Mouse (Mus musculus) ovary, adult 18-20 months (tissue): Measurements from ENCODE around the gene Pdik1l.

ENCODE experiments used
- DNase-seq: peaks from one replicate; pipeline ENCODE4 v3.0.0; 2022; ENCODE audit warnings: low spot score, mixed read lengths

Gene Pdik1l

DNA sequence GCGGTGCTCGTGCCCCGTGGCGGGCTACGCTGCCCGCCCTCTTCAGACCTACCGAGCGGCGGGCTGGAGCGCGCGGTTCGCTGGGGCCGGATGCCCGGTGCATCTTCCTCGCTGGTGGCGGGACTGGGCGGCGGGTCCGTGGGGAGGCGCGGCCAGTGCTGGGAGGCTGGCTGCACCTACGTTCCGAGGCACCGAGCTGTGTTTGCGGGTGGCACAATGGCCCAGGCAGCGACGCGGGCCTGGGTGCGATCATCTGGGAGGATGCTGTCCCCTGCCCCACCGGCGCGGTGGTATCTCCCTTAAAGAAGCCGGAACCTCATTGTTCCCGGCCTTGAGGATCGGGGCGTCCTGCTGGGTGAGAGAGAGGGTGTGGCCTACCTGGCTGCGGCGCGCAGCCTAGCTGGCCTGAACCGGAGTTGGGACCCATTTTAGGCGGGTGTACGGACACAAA lies at the start of gene Pdik1l:
Pdik1l (minus strand) TSS at position 321 of the 451 bp plus-strand sequence.
- DNase-seq = peak; percentile 62

DNA sequence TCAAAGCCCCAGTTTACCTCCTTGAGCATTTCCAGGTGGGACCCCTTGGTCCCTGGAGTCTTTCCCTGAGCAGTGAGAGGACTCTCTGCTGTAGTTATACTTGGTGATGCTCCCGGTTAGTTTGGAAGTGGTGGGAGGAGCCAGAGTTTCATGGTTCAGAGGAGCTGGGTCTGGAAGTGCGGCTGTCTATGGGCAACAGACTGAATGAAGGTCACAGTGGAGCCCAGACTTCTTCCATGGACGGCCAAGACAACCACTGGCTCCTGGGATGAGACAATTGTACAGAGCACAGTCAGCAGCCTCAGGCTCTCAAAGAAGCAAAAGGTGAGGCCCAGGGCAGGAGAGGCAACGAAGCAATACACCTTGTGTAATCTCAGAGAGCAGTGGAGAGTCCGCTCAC lies 42.6 kb upstream of the Pdik1l start:
- no peak for DNase-seq

DNA sequence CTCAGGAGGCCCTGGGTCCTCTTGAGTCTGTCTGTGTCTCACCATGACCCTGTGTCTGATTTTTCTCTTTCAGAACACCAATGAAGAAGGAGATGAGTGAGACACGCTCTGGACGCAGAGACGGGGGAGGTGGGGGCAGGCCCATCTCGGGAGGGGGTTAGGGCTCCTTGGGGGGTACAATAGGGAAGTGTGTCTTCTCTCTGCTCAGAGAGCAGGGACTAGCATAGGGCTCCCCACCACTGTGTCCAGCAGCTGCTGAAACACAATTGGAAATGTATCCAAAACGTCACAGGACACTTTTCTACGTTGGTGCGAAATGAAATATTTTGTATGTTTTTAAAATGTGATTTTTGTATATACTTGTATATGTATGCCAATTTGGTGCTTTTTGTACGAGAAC lies 41.1 kb upstream of the Pdik1l start:
- no peak for DNase-seq

DNA sequence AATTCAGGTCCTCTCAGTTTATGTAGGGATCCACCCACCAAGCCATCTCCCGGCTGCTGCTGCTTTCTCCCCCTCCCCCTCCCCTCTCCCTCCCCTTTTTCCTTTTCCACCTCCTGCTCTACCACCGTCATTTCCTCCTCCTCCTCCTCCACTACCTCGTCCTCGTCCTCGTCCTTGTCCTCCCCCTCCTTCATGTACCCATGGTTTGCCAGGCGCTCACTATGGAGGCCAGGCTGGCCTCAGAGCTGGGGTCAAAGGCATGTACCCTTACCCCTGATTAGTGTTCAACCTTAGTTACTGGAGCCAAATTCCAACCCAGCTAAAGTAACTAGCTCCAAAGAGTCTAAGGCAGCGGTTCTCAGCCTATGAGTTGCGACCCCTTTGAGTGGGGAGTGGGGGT lies 40.5 kb upstream of the Pdik1l start:
- no peak for DNase-seq

DNA sequence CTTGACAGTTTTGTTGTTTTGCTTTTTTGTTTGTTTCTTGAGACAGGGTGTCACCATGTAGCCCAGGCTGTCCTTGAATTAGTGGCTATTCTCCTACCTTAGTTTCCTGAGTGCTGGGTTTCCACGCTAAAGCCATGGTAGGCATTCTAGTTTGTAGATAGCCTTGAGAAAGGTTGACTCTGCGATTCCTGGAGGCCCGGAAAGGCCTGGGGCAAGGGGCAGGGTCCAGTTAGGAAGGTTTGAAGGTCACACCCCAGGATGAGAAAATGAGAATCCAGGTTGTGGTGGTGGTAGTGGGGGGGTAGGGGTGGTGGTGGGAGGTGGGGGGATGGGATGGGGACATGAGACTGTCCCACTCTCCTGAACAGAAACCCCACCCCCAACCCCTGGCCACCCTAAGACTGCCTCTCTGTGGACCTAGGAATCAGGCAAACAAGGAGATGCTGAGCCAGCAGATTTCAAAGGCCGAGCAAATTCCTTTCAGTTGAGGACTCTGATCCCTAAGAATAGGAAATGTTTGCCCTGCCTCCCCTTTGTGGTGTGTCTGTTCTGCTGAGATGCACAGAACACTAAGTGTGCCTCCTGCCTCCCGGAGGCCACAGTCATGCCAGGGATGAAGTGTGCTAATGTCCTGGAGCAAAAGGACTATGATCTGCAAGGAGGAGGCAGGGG lies 39.3 kb upstream of the Pdik1l start:
- DNase-seq = no peak

DNA sequence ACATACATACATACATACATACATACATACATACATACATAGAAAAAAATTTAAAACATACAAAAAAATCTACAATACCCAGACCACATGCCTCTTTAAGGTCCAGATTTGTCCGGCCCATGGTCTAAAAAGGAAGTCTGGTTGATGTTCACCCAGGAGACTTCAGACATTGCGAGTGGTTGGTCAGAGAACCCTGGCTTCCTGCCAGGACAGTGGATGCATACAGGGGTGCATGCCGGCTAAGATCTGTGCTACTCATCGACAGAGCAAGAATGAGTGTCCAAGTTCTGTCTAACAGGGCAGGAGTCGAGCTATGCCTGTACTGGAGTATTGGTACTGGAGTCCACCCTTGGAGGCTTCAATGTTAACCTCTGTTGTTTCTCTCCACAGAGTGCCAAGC lies 37.0 kb upstream of the Pdik1l start:
- DNase-seq = no peak

DNA sequence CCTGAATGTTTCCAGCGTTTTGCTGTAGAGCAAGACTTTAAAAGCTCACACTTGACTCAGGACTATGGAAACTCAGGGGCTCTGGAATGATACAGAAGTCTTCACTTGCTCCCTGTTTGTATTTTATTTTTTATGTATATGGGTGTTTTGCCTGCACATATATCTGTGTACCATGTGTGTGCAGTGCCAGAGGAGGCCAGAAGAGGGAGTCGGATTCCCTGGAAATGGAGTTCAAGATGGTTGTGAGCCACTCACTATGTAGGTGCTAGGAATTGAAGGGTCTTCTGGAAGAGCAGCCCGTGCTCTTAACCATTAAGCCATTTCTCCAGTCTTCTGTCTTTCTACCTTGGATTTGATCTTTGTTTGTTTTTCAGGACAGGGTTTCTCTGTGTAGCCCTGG lies 33.8 kb upstream of the Pdik1l start:
- no peak for DNase-seq

DNA sequence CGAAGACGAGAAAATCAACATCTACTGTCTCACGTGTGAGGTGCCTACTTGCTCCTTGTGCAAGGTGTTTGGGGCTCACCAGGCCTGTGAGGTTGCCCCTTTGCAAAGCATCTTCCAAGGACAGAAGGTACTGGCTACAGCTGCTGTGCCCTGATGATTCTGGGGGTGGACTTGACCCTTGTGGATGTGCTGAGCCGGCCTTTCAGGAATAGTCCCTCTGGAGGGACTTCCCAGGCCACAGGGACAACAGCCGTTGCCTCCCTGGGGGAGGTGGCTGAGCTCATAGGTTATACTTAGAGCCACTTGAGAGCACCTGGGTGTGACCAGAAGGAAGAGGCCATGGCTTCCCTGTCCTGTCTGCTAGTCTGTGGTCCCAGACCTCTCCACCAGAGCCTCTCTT lies 32.0 kb upstream of the Pdik1l start:
- no peak for DNase-seq

DNA sequence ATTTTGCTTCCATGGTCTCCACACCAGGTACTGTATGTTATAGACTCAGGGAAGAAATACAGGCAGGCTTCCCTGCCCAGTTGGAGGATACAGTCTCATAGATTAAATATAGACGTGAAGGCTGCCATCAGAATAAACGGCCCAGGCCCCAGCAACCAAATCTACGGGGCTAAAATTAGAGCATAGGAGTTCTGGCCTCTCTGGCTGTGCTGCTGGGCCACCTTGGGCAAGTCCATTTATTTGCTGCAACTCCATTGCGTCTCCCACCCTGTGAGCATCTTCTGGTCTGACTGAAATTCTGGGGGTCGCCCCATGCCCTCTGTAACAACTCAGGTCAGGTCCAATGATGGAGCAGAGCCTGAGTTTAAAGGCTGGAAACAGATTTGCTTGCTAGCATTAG lies 31.4 kb upstream of the Pdik1l start:
- no peak for DNase-seq

DNA sequence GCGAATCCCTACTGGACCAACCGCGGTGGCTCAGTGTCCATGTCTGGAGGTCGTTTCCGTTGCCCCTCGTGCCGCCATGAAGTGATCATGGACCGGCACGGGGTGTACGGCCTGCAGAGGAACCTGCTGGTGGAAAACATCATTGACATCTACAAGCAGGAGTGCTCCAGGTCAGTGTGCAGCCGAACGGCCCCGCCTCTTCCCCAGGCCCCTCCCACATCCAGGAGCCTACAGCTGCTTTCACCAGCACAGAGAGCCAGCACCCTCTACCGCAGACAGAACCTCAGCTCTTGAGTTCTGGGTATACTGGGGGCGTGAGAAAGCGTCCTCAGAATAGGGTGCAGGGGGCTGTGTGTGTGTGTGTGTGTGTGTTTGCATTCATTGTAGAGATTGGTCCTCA lies 28.7 kb upstream of the Pdik1l start:
- DNase-seq = no peak

DNA sequence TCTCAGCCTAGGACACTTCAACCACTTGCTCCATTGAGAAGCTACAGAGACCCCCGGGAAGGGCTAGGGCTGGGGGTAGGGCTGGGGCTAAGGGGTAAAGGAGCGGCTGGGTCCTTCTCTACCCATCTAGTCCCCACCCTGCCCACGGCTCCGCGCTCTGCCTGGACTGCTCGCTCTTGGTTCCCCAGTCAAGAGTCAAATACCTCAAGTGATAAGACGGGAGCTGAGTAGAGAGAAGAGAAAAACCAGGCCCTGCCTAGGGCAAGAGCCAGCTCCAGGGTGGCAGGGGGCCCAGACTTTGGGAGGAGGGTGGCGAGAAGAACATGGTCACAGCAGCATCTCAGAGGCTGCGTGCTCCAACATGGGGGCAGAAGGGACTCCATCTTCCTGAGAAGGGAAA lies 27.8 kb upstream of the Pdik1l start:
- no peak for DNase-seq

DNA sequence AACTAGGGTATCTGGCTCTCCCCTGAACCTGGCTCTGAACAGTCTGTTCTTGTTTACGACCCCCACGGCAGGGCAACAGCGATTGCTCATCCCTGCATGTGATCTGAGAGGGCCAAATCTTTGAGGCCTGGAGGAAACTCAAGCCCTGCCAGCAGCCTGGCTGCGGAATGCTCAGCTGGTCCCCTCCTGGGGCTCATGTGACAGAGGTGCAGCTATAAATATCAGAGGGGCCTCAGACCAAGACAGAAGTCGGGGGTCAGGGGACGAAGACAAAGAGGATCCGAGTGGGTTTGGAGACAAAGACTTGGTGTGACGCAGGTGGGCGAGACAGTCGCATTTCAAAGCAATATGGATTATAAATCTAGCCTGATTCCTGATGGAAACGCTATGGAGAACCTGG lies 27.2 kb upstream of the Pdik1l start, which contains the start of gene Trim63:
Trim63 (plus strand) TSS at position 245 of the 400 bp plus-strand sequence.
- DNase-seq = no peak

DNA sequence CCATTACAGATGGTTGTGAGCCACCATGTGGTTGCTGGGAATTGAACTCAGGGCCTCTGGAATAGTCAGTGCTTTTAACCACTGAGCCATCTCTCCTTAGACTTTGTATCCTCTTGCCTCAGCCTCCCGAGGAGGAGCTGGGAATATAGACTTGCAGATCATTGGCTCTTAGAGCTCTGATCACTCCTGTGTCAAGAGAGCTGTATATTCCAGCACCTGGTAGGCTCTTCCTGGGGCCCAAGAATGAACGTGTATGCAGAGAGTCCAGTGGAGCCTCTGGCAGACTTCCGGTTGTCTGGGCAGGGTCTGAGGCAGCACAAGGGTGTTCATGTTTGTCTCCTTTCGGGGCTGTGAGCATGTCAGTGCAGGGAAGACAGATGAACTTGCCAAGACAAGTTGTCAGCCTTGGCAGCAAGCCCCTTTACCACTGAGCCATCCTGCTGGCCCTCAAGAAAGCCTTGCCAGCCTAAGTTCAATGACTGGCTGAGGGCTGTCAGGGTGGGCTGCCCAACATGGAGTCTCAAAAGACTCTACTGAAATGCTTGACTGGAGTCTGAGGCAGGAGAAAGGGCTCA lies 26.5 kb upstream of the Pdik1l start:
- no peak for DNase-seq

DNA sequence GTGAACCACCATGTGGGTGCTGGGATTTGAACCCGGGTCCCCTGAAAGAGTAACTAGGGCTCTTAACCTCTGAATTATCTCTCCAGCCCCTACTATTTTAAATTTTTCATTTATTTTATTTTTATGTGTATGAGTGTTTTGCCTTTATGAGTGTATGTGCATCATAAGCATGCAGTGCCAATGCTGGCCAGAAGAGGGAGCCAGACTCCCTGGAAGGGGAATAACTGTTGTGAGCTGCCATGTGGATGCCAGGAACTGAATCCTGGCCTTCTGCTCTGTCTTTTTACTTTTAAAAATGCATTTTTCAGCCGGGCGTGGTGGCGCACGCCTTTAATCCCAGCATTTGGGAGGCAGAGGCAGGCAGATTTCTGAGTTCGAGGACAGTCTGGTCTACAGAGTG lies 25.2 kb upstream of the Pdik1l start:
- no peak for DNase-seq

DNA sequence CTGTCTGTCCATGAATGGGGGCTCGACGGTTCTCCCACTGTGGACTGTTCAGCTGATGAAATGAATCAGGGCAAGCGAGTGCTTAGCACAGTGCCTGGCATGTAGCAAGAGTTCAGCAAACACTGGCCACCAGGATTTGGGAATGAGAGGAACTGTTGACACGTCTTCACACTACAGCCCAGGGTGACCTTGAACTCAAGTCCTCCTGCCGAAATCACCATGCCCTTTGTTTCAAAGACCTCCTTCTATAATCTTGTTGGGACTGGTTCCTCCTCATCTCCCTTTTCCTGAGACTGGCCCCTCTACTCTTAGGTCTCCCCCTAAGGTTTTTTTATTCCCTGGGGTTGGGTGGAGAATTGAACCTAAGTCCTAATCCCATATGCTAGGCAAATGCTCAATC lies 24.6 kb upstream of the Pdik1l start:
- no peak for DNase-seq

DNA sequence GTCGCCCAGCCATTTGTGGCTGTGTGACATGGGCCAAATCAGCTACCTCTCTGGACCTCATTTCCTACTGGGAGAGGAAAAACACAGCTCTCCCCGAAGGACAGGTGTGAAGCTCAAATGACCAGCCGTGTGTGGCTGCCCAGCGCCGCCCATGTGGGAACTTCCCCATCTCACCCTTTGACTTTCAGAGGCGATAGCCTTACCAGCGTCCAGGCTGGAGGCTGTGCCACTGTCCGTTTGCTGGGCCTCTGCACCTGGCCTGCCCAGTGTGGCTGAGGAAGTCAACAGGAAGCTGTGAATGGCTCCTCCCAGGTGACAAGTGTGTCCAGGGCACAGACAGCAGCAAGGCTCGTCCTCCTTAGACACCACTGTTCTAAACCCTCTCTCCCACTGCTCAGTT lies 24.1 kb upstream of the Pdik1l start:
- DNase-seq = no peak

DNA sequence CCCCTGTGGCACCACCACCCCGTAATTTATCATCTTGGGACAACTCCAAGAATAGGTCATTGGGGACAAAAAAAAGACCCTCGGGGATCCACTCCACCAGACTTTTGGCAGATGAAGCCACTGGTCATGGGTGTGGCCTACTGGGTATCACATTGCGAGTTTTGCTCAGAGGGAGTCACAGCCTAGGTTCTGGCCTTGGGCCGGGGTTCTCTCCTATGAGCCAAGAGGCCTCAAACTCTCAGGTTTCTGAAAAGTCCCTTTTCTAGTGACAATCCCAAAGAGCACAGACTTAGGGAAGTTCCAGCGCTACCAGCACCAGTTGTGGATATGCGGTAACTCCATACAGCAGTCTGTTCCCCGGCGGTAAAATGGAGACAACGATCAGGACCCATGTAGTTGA lies 23.0 kb upstream of the Pdik1l start:
- DNase-seq = no peak

DNA sequence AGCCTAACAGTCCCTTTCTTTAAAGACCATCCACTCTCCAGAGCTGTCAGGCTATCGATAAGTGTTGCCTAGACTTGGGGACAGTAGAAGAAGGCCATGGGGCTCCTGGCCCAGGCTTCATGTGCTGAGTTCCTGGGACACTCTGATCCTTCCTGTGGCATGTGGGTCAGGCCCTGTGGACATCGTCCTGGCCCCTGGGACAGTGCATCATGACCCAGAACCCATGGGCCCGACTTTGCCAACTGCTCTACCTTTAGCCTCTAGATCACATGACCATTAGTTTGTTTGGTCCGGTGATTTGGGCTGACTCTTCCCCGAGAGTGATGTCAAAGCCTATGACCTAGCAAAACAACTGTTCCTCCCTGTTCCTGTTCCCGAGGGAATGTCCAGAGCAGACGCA lies 22.4 kb upstream of the Pdik1l start:
- no peak for DNase-seq

DNA sequence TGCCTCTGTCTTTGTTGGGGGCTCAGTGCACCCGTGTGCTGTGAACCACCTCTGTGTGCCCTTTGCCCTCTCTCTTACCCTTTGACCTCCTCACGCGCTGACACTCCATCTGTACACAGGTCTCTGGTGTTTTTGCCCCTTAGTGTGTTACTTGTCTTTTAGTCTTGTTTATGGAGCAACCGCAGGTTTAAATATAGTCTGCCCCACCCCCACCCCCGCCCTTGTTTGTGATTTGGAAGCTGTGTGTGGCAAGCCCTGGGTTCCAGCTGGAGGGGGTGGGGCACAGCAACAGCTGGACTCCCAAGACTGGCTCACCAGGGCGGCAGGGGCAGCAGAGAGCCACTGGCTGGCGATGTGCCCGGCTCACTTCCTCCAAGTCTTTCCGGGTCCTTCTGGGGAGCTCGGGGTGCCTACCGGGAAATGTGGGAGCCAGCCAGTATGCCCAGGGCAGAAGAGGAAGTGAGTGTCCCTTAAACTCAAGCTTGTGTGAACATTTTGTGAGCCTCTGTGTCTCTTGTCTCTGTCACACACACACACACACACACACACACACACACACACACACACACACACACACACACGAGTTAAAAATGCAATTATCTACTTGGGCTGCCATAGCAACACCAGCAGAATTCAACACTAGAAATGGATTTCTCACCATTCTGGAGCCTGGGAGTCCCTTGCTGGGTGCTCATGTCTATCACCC lies 19.8 kb upstream of the Pdik1l start:
- DNase-seq = peak; percentile 52

DNA sequence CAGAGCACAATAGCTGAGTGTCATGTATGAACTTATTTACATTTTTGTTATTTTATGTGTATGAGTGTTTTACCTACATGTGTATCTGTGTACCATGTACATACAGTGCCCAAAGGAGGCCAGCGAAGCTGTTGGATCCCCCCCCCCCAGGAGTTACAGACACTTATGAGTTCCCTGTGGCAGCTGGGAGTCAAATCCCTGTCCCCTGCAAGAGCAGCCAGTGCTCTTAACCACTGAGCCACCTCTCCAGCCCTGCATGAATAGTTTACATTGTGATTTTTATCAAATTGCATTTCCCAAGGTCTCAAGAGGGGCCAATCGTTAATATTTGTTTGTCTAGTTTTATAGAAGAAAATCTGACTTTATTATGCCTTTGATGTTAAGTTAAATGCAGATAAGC lies 19.3 kb upstream of the Pdik1l start:
- DNase-seq = no peak

DNA sequence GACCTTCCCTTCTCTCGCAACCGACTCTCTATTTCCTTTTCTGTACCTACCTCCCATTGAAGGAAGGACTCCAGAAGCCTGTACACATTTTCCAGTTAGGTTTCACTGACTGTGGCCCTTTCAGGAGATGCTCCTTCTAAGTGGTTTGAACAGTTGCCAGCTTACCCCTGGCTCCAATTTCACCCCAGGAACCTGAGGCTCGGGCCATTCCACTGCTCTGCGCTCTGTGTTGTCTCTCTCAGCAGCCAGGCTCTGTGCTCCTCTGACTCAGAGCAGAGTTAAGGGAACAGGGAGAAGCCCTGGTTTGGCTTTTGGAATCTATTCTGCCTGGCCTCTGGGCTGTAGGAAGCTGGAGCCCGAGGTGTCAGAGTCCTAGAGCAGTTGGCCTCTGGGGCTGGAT lies 14.4 kb upstream of the Pdik1l start:
- DNase-seq = no peak

DNA sequence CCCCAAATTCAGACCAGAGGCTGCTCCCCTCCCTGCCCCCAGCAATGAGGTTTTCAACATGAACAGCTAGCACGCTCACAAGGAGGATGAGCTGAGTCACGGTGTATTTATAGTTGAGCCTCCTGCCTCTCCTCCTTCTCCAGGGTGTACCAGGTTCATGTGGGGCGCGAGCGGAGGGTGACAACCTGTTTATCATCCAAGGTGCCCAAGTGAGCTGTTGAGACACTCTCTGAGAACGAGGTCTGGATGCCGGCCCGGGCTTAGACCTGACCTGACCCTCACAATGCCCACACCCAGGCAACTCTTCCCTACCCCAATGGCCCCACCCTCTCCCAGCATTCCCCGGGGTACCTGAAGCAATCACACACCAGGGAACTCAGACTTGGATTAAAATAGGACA lies 12.6 kb upstream of the Pdik1l start:
- DNase-seq = no peak

DNA sequence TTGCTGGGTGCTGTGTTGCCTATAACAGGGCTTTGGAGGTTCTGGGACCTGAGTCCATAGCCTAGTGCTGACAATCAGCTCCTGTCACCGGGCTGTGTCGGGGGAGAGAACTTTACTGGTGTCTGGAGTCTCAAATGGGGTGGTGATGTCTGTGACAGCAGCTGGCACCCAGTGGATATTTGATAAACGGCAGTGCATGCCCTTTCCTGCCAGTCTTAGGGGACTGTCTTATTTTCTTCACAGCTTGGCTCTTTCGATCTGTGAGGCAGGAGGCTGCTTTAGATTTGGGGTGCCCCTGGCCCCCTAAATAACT lies 11.8 kb upstream of the Pdik1l start:
- no peak for DNase-seq
